Mouse (Mus musculus): Measurements from ENCODE around the gene Nos1ap. TPM values are rescaled to one million over a fixed set of nuclear protein-coding genes. Genes with fewer than 3 reads are reported as not detected.

Gene Nos1ap
- polyA plus RNA-seq, 1 experiment, result 20.0 TPM

DNA sequence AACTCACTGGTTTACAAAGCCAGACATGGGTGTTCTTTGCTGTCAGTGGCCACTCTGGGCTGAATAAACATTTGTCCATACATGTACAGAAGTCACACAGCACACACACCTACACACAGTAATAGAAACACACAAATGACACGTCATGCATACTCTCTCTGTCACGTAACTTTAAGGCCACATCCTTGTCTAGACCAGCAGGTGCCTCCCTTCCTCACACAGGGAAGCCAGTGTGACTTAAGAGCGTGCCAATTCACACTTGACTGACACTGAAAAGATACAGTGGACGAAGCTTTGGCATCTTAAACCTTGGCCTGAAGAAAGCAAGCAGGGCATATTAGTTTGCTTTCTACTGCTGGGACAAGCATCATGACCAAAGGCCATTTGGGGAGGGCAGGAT lies 256.9 kb downstream of the Nos1ap start:
- TF ChIP-seq CTCF (conservative IDR thresholded peaks at IDR 0.05; ENCODE audit: insufficient read depth, insufficient read length, low read depth, low read length) (no peak; the same call in 1 of the 2 replicates), POLR2A (IDR thresholded peaks at IDR 0.05; ENCODE audit: low read depth, low read length) (no peak)
- no peaks in the 10 kb centered on the region; the same call in 1 of the 2 replicates for H3K4me1 ChIP-seq (ENCODE audit: control insufficient read depth, insufficient read depth, low read length)
- WGBS, result 57% methylated on average over 4 of the region's 4 CpGs
- H3K27ac ChIP-seq (ENCODE audit: insufficient read depth, low read depth, low read length), result no peak overlapping the region
- H3K4me3 ChIP-seq (ENCODE audit: insufficient read depth, low read depth, low read length), result no peak overlapping the region
- H3K27me3 ChIP-seq (replicated peaks; ENCODE audit: control insufficient read depth, insufficient read depth, low read length), result no peaks in the 10 kb centered on the region
- DNase-seq, result peak; percentile 35
- H3K36me3 ChIP-seq (ENCODE audit: control insufficient read depth, insufficient read depth, low read length), result no peaks in the 10 kb centered on the region

DNA sequence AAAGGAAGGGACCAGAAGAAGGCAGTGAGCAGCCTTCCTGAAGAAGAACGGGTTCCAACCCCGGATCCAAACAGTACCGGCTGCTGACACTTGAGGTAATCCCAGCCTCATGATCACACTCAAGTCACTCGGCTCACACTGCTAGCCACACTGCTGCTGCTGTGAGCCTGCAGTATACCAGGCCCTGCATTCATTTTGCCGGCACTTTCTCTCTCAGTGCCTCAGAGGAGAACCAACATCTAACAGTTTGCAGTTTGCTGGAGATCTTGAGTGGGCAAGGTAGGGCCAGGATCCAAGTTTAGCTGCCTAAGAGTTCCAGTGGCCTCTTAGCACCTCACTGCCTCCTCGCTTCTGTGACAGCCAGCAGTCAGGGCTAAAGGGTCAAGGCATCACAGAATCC lies 257.7 kb downstream of the Nos1ap start:
- no peak overlapping the region for H3K27ac ChIP-seq (ENCODE audit: insufficient read depth, low read depth, low read length)
- no peaks in the 10 kb centered on the region for H3K36me3 ChIP-seq (ENCODE audit: control insufficient read depth, insufficient read depth, low read length)
- DNase-seq, result no peak
- WGBS, result 78% methylated on average over 6 of the region's 6 CpGs
- TF ChIP-seq CTCF (conservative IDR thresholded peaks at IDR 0.05; ENCODE audit: insufficient read depth, insufficient read length, low read depth, low read length), result no peak
- no peak for TF ChIP-seq POLR2A (IDR thresholded peaks at IDR 0.05; ENCODE audit: low read depth, low read length)
- H3K27me3 ChIP-seq (replicated peaks; ENCODE audit: control insufficient read depth, insufficient read depth, low read length), result no peaks in the 10 kb centered on the region
- no peak overlapping the region for H3K4me3 ChIP-seq (ENCODE audit: insufficient read depth, low read depth, low read length)
- no peaks in the 10 kb centered on the region; the same call in 1 of the 2 replicates for H3K4me1 ChIP-seq (ENCODE audit: control insufficient read depth, insufficient read depth, low read length)

DNA sequence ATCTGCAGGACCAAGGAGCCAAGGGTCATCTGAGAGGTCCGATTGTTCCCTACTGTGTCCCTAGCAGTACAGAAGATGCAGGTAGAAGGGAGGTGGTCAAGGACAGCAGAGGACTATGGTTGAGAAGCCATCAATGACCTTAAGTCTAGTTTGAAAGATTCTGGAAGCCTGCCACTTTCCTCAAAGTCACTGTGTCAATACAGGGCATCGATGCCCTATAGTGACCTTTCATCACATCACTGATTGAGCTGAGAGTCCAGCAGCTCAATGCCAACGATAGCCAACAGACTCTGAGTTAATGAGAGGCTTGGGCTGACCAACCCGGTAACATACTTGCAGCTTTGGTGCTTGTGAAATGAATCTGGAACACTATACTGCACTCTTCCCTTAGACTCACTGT lies 264.4 kb downstream of the Nos1ap start:
- Histone ChIP-seq H3K27ac (ENCODE audit: insufficient read depth, low read depth, low read length) (no peak overlapping the region), H3K4me1 (ENCODE audit: control insufficient read depth, insufficient read depth, low read length) (no peaks in the 10 kb centered on the region), H3K27me3 (replicated peaks; ENCODE audit: control insufficient read depth, insufficient read depth, low read length) (no peaks in the 10 kb centered on the region), H3K36me3 (ENCODE audit: control insufficient read depth, insufficient read depth, low read length) (no peaks in the 10 kb centered on the region), H3K4me3 (ENCODE audit: insufficient read depth, low read depth, low read length) (no peak overlapping the region)
- TF ChIP-seq POLR2A (IDR thresholded peaks at IDR 0.05; ENCODE audit: low read depth, low read length) (no peak), CTCF (conservative IDR thresholded peaks at IDR 0.05; ENCODE audit: insufficient read depth, insufficient read length, low read depth, low read length) (no peak)
- WGBS, result 84% methylated on average over 4 of the region's 4 CpGs
- DNase-seq, result no peak

DNA sequence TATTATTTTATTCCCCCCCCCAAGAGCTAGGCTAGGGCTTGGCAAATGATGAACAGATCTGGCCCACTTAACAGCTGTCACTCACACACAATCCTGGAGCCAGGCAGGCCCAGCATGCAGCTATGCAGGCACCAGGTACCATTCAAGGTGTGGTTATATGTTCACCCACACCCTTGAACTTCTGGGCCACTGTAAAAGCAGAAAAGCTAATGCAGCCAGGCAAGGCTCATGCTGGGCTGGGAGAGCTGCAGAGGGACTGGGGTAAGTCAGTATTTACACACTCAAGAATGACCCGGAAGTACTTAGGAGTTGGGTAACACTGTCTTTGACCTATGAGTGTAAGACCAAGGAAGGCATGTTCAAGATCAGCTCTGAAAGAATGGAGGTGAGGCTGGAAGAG lies 265.3 kb downstream of the Nos1ap start:
- Histone ChIP-seq H3K27me3 (replicated peaks; ENCODE audit: control insufficient read depth, insufficient read depth, low read length) (no peaks in the 10 kb centered on the region), H3K27ac (ENCODE audit: insufficient read depth, low read depth, low read length) (no peak overlapping the region), H3K4me1 (ENCODE audit: control insufficient read depth, insufficient read depth, low read length) (no peaks in the 10 kb centered on the region), H3K4me3 (ENCODE audit: insufficient read depth, low read depth, low read length) (no peak overlapping the region), H3K36me3 (ENCODE audit: control insufficient read depth, insufficient read depth, low read length) (0 out of 2 replicates have a peak, but pooled peaks cover 2% of the 10 kb centered on the region)
- TF ChIP-seq POLR2A (IDR thresholded peaks at IDR 0.05; ENCODE audit: low read depth, low read length) (no peak), CTCF (conservative IDR thresholded peaks at IDR 0.05; ENCODE audit: insufficient read depth, insufficient read length, low read depth, low read length) (no peak)
- no peak for DNase-seq
- WGBS, result 97% methylated on average over 1 of the region's 1 CpGs

DNA sequence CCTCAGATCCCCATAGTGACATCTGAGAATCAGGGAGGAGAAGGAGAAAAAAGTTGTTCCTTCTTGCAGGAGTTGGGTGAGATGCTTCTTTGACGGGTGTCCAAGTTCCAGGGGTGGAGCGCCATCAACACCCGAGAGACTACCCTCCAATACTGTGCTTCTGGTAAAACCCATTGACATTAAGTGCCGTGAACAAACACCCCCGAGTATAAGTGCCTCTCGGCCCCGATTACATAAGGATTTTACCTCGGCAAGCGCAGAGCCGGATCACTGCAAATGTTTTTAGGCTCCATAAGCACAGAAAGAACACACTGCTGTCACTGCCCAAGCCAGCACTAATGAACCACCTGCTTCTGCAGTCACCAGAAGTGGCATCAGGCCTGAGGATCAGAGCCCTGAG lies 266.7 kb downstream of the Nos1ap start:
- 93% methylated on average over 10 of the region's 10 CpGs for WGBS
- DNase-seq, result no peak
- no peaks in the 10 kb centered on the region for H3K27me3 ChIP-seq (replicated peaks; ENCODE audit: control insufficient read depth, insufficient read depth, low read length)
- 0 out of 2 replicates have a peak, but pooled peaks cover 2% of the 10 kb centered on the region for H3K36me3 ChIP-seq (ENCODE audit: control insufficient read depth, insufficient read depth, low read length)
- TF ChIP-seq POLR2A (IDR thresholded peaks at IDR 0.05; ENCODE audit: low read depth, low read length) (no peak), CTCF (conservative IDR thresholded peaks at IDR 0.05; ENCODE audit: insufficient read depth, insufficient read length, low read depth, low read length) (no peak)
- no peak overlapping the region for H3K27ac ChIP-seq (ENCODE audit: insufficient read depth, low read depth, low read length)
- H3K4me3 ChIP-seq (ENCODE audit: insufficient read depth, low read depth, low read length), result no peak overlapping the region
- no peaks in the 10 kb centered on the region for H3K4me1 ChIP-seq (ENCODE audit: control insufficient read depth, insufficient read depth, low read length)

DNA sequence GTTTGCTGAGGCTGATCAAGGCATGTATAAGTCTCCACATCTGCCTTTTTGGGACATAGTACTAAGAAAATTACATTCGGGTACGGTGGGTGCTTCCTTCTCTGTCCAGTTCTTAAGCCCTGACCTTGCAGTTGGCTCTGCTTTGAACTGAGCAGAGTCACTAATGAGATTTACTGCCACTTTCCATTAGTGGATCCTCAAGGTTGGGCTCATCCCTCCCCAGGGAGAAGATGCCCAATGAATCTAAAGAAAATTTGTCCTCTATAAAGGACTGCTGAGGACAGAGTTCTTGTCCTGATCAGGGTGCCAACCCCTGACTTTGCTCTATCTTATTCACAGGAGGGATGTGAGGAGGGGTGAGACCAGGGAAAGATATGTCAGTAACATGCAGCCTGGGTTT lies 267.6 kb downstream of the Nos1ap start:
- no peak overlapping the region for H3K27ac ChIP-seq (ENCODE audit: insufficient read depth, low read depth, low read length)
- 70% methylated on average over 2 of the region's 2 CpGs for WGBS
- TF ChIP-seq CTCF (conservative IDR thresholded peaks at IDR 0.05; ENCODE audit: insufficient read depth, insufficient read length, low read depth, low read length) (no peak), POLR2A (IDR thresholded peaks at IDR 0.05; ENCODE audit: low read depth, low read length) (no peak)
- H3K27me3 ChIP-seq (replicated peaks; ENCODE audit: control insufficient read depth, insufficient read depth, low read length), result no peaks in the 10 kb centered on the region
- no peaks in the 10 kb centered on the region for H3K4me1 ChIP-seq (ENCODE audit: control insufficient read depth, insufficient read depth, low read length)
- H3K36me3 ChIP-seq (ENCODE audit: control insufficient read depth, insufficient read depth, low read length), result 0 out of 2 replicates have a peak, but pooled peaks cover 2% of the 10 kb centered on the region
- no peak overlapping the region for H3K4me3 ChIP-seq (ENCODE audit: insufficient read depth, low read depth, low read length)
- no peak for DNase-seq

DNA sequence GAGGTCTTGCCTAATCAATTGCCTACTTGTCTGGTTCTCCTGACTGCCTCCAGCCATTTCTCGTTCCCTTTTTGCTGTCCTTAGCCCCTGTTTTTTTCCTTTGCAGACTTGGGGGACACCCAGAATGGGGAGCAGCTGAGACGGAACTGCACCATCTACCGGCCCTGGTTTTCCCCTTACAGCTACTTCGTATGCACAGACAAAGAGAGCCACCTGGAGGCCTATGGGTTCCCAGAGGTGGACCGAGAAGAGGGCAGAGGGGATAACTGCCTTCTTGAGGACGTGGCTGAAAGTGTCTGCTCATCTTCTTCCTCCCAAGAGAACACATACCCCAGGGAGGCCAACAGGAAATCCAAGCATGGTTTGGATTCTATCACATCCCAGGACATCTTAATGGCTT lies 278.2 kb downstream of the Nos1ap start:
- WGBS, result 88% methylated on average over 6 of the region's 6 CpGs
- Histone ChIP-seq H3K27me3 (replicated peaks; ENCODE audit: control insufficient read depth, insufficient read depth, low read length) (no peaks in the 10 kb centered on the region), H3K4me1 (ENCODE audit: control insufficient read depth, insufficient read depth, low read length) (no peaks in the 10 kb centered on the region), H3K36me3 (ENCODE audit: control insufficient read depth, insufficient read depth, low read length) (no peaks in the 10 kb centered on the region), H3K4me3 (ENCODE audit: insufficient read depth, low read depth, low read length) (no peak overlapping the region), H3K27ac (ENCODE audit: insufficient read depth, low read depth, low read length) (no peak overlapping the region)
- TF ChIP-seq POLR2A (IDR thresholded peaks at IDR 0.05; ENCODE audit: low read depth, low read length) (no peak), CTCF (conservative IDR thresholded peaks at IDR 0.05; ENCODE audit: insufficient read depth, insufficient read length, low read depth, low read length) (no peak)
- no peak for DNase-seq
